Mouse (Mus musculus) CD4-positive, CD25-positive, alpha-beta regulatory T cell, adult 4 months (primary cell): ENCODE measurements around the gene Lrpap1. TPM values are rescaled to one million over a fixed set of nuclear protein-coding genes. Genes with fewer than 3 reads are reported as not detected.

Experiments
- ATAC-seq: one replicate; pipeline ENCODE4 v1.8.0; 2017
- polyA plus RNA-seq, 2 experiments: library from polyadenylated mRNA; unstranded; fragments of 100-300 nt; shearing (Covaris generic); gene quantifications; one replicate each; pipeline ENCODE4 v1.2.1; 2017

Gene Lrpap1
- polyA plus RNA-seq, 2 experiments from 2014 or later = 93.8 to 133 TPM

DNA sequence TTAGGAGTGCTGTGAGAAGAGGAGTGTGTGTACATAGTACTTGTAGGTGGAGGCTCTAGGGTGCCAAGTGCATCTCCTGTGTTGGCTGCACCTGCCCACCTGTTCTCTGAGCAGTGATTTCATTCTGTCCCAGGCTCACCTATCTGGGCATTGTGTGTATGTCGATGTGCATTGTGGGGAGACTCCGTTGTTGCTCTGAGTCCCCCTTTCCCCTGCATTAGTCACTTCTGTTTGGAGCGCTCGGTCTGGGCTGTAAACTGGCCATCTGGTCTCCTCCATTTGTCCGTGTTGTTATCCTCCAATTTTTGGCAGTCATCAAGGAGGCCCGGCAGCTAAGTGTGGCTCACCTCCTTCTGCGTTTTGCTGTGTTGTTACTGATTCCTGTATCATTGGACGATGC, 14.5 kb upstream of the Lrpap1 start:
- no peak for ATAC-seq

DNA sequence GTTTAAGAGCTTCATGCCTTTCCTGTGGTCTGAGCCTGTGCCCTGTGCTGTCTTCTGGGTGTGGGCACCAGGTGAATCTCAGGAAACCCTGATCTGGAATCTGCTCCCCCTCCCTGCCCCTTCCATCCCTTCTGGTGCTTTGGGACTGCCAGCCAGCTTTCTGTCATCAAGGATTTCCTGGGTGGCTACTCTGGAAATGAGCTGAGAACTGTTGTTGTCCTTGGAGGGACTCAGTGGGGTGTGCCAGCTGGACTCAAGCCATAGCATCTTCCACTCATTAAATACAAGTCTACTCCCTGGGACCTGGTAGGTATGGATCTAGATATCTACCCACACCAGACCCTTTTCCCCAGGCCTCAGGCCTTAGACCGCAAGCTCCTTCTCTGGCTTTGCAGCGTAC, 12.9 kb upstream of the Lrpap1 start:
- no peak for ATAC-seq

DNA sequence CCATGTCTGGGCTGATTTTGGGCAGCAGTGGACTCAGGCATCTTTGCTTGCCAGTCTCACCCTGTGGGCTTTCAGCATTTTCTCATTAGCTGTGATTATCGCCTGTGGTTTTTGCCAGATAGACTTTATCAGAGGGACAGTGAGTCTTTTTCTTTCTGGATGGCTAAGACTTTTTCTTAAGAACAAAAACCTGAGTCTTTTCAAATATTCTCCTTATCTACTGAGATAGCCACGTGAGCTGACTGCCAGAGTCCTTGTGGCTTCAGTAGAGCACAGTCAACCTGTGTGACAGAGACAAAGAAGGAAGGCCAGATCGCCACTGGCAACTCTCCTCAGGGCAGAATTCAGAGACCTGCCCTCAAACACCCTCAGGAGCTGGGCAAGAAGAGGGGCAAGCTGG, 12.1 kb upstream of the Lrpap1 start:
- ATAC-seq = no peak

DNA sequence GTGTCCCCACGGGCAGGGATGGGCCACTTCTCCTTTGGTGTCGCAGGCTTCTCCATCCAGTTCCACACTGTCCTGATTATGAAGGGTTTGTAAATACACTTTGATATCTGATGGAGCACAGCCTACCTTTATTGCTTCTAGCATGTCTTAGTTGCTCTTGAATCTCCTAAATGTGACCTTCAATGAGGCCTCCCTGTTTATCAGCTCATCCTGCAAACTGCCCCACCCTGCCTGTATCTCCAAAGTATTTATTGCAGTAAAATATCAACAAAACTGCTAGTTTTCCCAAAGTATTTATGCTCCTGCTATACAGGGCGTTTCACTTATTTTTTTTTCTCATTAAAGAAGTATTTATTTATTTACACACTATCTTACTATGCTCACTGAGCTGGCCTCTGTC, 10.4 kb upstream of the Lrpap1 start:
- no peak for ATAC-seq

- ATAC-seq = no peak
These were observed 6.9 kb upstream of the Lrpap1 start for GRCm38 (mm10) chr5:35112444-35112843.

GRCm38 (mm10) chr5:35105922-35106298, 344 bp upstream of the Lrpap1 start:
- peak; percentile 8 for ATAC-seq

DNA sequence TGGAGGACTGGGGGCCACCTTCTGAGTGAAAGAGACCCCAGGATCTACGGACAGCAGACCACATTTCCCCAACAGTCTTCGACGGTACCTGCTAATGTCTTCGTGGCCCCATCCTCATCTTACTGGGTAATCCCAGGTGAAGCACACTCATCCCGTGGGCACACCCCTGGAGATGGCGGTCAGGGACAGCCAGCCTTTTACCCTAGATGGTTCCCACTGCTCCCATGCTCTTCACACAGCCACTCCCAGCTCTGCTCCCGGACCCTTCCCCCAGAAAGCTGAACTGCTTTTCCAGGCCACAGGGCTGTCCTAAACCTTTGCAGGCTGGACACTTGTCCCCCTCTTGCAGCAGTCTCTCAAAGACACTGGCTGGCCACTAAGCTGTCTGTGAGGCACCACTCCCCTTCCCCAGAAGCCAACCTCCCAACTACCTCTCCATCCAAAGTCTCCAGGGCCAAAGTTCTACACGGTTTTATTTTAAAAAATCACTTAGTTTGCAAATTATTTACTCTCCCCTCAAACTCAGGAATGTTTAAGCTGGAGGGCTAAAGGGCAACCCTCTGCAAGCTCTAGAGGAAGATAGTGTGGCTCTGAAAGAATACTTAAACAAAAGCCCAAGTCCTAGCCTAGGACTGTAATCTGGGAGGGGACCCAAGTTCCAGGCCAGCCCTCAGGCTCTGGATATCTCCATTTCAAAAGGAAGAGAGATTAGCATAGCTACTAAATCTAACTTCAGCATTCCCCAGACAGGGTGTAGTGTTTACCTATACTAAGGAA, 1.2 kb downstream of the Lrpap1 start:
- ATAC-seq = no peak

GRCm38 (mm10) chr5:35103528-35103927, 2.0 kb downstream of the Lrpap1 start:
- ATAC-seq = no peak

GRCm38 (mm10) chr5:35103086-35103485, 2.5 kb downstream of the Lrpap1 start:
- no peak for ATAC-seq

GRCm38 (mm10) chr5:35091636-35092035, 13.9 kb downstream of the Lrpap1 start:
- no peak for ATAC-seq

DNA sequence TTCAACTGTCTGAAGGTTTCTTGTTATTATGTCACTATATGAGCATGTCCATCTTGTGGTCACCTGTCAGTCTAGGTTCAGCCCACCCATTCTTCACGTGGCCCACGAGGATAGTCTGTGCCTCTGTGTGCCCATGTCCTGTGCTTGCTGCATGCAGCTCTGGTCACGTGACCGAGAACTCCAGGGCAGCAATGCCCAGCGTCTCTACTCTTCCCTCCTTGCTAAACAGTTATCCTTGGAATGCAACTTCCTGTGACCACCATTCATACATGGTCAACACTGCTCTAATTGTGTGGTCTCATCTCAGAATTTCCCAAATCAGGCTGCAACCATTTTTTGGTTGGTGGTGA, 16.0 kb downstream of the Lrpap1 start:
- no peak for ATAC-seq

GRCm38 (mm10) chr5:35088785-35089613, 16.6 kb downstream of the Lrpap1 start:
- ATAC-seq = no peak

- ATAC-seq = no peak
These were observed 20.7 kb downstream of the Lrpap1 start for GRCm38 (mm10) chr5:35084913-35085312.

DNA sequence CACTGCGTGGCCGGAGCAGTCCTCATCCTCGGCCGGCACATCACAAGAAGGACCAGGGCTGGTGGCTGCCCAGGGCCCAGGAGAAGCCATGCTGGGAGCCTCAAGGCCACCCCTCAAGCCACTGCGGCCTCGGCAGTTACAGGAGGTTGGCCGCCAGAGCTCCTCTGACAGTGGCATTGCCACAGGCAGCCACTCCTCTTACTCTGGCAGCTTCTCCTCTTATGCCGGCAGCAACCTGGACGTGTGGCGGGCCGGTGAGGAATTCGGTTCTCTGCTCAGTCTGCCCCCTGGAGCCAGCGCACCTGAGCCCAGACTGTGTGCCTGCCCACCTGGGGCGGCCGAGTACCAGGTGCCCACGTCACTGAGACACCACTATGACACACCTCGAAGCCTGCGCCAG, 26.5 kb downstream of the Lrpap1 start:
- ATAC-seq = no peak

DNA sequence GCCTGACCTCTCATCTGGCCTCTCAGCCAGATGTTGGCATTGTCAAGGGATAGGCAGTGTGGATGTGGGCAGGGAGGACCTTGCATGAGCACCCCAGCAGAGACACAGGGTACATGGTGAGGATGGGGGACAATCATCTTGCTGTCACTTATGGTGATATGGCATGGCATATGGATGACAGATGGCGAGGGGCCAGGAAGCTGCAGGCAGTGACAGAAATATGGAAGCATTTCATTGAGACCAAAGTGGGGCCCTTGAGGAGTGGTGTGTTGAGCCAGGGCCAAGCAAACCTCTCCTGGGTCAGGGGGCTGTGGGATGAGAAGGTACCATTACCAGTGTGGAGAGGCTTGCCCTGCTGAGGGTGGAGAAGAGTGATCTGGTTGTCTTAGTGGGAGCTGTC, 29.2 kb downstream of the Lrpap1 start:
- ATAC-seq = no peak

DNA sequence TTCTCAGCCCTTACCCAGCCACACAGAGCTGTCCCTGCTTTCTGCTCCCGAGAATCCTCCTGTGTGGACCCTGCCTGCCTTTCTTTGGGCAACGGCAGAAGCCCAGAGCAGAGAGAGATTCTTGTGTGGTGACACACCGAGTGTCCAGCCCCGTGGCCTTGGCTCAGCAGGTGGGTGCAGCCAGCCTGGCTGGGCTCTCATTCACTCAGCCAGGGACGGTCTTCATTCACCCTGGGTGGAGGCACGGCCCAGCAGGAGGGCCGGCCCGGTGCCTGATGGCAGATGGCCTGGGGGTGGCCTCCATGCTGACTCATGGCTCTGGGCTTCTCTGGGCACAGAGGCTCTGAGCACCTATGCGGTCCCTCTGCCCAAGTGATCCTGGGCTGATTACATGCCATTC, 31.6 kb downstream of the Lrpap1 start:
- no peak for ATAC-seq

GRCm38 (mm10) chr5:35073235-35073634, 32.3 kb downstream of the Lrpap1 start:
- no peak for ATAC-seq

GRCm38 (mm10) chr5:35071855-35072254, 33.7 kb downstream of the Lrpap1 start:
- ATAC-seq = no peak

GRCm38 (mm10) chr5:35070953-35071352, 34.6 kb downstream of the Lrpap1 start:
- ATAC-seq = no peak

GRCm38 (mm10) chr5:35070314-35070713, 35.3 kb downstream of the Lrpap1 start:
- no peak for ATAC-seq

DNA sequence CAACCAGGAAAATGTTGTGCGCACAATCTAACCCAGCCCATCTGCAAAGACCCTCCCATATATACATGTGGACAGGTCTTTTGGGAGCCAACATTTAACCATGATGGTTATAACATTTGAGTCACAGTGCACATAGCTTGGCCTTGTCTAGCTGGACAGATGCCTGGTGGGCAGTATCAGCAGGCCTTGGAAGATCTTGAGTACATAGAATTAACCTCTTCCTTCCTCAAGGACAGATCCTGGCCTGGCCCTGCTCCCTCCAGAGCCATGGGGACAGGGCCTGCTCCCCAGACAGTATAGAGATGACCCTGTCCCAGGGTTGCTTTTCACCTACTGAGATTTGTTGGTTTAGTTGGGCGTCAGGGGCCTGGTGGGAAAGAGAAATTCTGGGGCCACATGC, 35.7 kb downstream of the Lrpap1 start:
- no peak for ATAC-seq

DNA sequence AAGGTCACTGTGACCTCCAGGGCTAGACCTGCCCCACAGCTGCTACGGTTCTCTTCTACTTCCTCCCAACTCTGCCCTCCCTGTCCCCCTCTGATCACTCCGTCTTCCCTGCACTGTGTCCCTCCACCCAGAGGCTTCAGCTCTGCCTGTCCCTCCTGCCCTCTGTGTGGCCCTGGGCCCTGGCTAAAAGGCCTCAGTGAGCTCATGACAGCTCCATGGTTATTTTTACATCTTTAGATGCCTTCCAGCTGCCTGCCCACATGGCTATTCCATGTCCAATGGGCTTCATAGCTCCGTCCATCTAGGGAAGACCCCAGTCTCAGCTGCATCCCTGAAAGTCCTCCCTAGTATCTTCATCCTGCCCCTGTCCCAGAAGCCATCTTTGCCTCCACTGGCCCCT, 45.5 kb downstream of the Lrpap1 start:
- no peak for ATAC-seq

- no peak for ATAC-seq
These were observed 47.4 kb downstream of the Lrpap1 start for GRCm38 (mm10) chr5:35058216-35058615.

DNA sequence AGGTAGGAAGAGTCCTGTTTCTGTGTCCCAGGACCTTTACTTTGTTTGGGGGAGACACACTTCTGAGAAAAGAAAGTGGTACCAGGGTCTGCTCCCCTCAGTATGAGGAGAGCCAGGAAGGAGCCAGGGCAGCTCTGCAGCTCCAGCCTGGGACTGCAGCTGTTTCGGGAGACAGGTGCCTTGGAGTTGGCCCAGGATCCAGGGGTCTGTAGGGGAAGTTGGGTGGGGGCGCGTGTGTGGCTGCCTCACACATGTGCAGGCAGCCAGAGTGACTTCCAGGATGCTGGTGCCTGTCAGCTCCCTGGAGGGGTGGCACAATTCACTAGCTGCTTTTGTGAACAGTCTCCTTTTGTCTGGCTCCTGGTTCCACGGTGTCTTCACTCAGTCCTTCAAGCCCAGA, 48.0 kb downstream of the Lrpap1 start:
- no peak for ATAC-seq
